Mouse (Mus musculus): ENCODE measurements at regions not wholly inside any gene's neighbourhood (a gene's known extent, or its start where the extent isn't known, plus 50 kb on each side); places are given as distances from the start of the nearest gene placed in this dataset.
A peak's percentile ranks its signal among the peaks of the same experiment; 100 is the strongest.
"Not testable (repeated sequence)": the region's sequence is repeated elsewhere in the genome, so short reads cannot be mapped to it uniquely, and the experiment has no call there.

DNA sequence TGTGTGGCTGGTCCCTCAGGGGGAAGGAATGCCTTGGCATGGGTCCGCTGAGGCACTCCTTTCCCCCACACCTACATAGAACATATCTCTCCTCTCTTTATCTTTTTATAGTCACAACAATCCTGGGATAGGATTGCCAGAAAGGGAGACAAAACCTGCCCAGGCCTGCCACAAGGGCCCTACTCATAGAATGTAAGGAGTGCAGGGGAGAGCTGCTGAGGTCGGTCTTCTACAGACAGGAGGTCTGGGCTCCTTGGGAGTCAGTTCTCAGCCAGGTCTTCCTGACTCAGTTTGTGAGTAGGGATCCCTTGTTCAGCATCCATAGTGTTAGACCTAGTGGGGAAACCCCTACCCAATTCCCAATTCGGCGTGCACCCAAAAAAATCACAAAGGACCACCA lies 70.8 kb upstream of the Cpsf6 start:
- WGBS (ENCODE audit: insufficient replicate concordance): 80% methylated on average over 4 of the region's 4 CpGs
- no peaks in the 10 kb centered on the region for H3K9me3 ChIP-seq (ENCODE audit: low read length)
- no peaks in the 10 kb centered on the region for H3K36me3 ChIP-seq (replicated peaks; ENCODE audit: insufficient read depth, low read length)
- peaks cover 7% of the 10 kb centered on the region; the same call in 1 of the 2 replicates for H3K4me1 ChIP-seq (ENCODE audit: insufficient read depth)
- H3K4me3 ChIP-seq (ENCODE audit: low read depth, low read length): no peak overlapping the region
- H3K4me2 ChIP-seq (ENCODE audit: low read depth, low read length): no peak overlapping the region
- ATAC-seq (no peak), DNase-seq (no peak)
- H3K9ac ChIP-seq (replicated peaks): no peak overlapping the region
- H3K27me3 ChIP-seq (ENCODE audit: insufficient read depth, low read length): no peaks in the 10 kb centered on the region
- TF ChIP-seq CTCF (IDR thresholded peaks at IDR 0.05; ENCODE audit: low read depth) (no peak), EP300 (IDR thresholded peaks at IDR 0.05; ENCODE audit: low read depth) (no peak)
- H3K27ac ChIP-seq (ENCODE audit: low read depth): no peak overlapping the region

DNA sequence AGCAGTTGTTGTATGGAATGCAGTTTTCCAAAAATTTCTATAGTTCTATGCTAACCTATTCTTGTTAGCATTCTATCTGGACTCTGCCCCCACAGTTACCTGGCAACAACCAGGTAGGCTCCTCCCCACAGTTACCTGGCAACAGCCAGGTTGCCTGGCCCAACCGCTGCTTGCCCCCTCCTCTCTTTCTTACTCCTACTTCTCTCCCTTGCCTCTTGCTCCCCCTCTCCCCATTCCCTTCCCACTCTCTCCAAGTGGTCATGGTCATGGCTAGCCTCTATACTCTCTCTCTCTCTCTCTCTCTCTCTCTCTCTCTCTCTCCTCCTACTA lies 70.4 kb upstream of the Cpsf6 start:
- H3K27ac ChIP-seq (ENCODE audit: low read depth): no peak overlapping the region
- DNase-seq (no peak), ATAC-seq (peak; percentile 40)
- H3K9me3 ChIP-seq (ENCODE audit: low read length): no peaks in the 10 kb centered on the region
- no peaks in the 10 kb centered on the region for H3K27me3 ChIP-seq (ENCODE audit: insufficient read depth, low read length)
- H3K4me2 ChIP-seq (ENCODE audit: low read depth, low read length): no peak overlapping the region
- 79% methylated on average over 1 of the region's 1 CpGs for WGBS (ENCODE audit: insufficient replicate concordance)
- no peak overlapping the region for H3K4me3 ChIP-seq (ENCODE audit: low read depth, low read length)
- H3K4me1 ChIP-seq (ENCODE audit: insufficient read depth): peaks cover 7% of the 10 kb centered on the region; the same call in 1 of the 2 replicates
- H3K9ac ChIP-seq (replicated peaks): no peak overlapping the region
- TF ChIP-seq EP300 (IDR thresholded peaks at IDR 0.05; ENCODE audit: low read depth) (no peak), CTCF (IDR thresholded peaks at IDR 0.05; ENCODE audit: low read depth) (no peak)
- no peaks in the 10 kb centered on the region for H3K36me3 ChIP-seq (replicated peaks; ENCODE audit: insufficient read depth, low read length)

DNA sequence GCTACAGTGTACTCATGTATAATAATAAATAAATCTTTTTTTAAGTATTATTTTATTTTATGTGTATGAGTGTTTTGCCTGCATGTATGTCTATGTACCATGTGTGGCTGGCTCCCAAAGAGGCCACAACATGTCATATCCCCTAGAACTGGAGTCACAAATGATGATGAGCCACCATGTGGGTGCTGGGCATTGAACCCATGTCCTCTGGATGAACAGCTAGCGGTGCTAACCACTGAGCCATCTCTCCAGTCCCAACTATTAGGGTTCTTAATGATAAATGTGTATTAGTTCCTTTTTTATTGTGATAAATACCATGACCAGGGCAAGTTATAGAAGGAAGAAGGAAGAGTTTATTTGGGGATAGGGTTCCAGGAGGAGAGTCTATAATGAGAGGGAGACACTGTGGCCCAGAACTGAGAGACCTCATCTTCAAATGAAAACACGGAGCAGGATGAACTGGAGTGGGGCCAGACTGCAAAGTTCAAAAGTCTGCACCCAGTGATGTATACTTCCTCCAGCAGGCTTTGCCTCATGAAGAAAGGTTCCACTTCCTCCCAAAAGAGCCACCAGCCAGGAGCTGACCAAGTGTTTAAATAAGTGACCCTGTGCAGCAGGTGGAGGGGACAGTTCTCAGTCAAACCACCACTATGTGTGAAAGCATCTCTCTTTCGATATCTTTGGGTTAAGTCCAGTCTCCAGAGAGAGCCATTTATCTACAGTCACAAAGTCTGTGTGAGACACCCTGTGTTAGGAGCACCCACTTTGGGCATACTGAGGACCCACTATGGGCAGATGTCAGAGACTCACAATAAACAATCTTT lies 69.8 kb upstream of the Cpsf6 start:
- peak; percentile 29 for DNase-seq
- peaks cover 7% of the 10 kb centered on the region; the same call in 1 of the 2 replicates for H3K4me1 ChIP-seq (ENCODE audit: insufficient read depth)
- peak; percentile 66 for ATAC-seq
- H3K9ac ChIP-seq (replicated peaks): no peak overlapping the region
- no peak overlapping the region for H3K4me3 ChIP-seq (ENCODE audit: low read depth, low read length)
- no peaks in the 10 kb centered on the region for H3K27me3 ChIP-seq (ENCODE audit: insufficient read depth, low read length)
- TF ChIP-seq CTCF (IDR thresholded peaks at IDR 0.05; ENCODE audit: low read depth): no peak
- no peak for TF ChIP-seq EP300 (IDR thresholded peaks at IDR 0.05; ENCODE audit: low read depth)
- H3K9me3 ChIP-seq (ENCODE audit: low read length): no peaks in the 10 kb centered on the region
- WGBS (ENCODE audit: insufficient replicate concordance): 51% methylated on average over 3 of the region's 3 CpGs
- H3K27ac ChIP-seq (ENCODE audit: low read depth): no peak overlapping the region
- no peak overlapping the region for H3K4me2 ChIP-seq (ENCODE audit: low read depth, low read length)
- H3K36me3 ChIP-seq (replicated peaks; ENCODE audit: insufficient read depth, low read length): no peaks in the 10 kb centered on the region

DNA sequence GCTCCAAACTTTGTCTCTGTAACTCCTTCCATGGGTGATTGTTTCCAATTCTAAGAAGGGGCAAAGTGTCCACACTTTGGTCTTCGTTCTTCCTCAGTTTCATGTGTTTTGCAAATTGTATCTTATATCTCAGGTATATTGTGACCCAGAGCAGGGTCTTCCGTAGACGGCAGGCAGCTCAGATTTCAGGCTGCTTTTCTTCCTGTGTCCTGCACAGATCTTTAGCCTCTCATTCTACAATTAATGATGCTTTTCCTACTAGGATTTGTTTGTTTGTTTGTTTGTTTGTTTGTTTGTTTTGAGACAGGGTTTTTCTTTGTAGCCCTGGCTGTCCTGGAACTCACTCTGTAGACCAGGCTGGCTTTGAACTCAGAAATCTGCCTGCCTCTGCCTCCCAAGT lies 69.0 kb upstream of the Cpsf6 start:
- not testable (repeated sequence) for H3K4me3 ChIP-seq (ENCODE audit: low read depth, low read length); H3K36me3 ChIP-seq (replicated peaks; ENCODE audit: insufficient read depth, low read length); H3K27me3 ChIP-seq (ENCODE audit: insufficient read depth, low read length); H3K9ac ChIP-seq (replicated peaks); H3K27ac ChIP-seq (ENCODE audit: low read depth); H3K9me3 ChIP-seq (ENCODE audit: low read length); H3K4me2 ChIP-seq (ENCODE audit: low read depth, low read length); DNase-seq; H3K4me1 ChIP-seq (ENCODE audit: insufficient read depth); ATAC-seq
- WGBS (ENCODE audit: insufficient replicate concordance): 91% methylated on average over 3 of the region's 3 CpGs

DNA sequence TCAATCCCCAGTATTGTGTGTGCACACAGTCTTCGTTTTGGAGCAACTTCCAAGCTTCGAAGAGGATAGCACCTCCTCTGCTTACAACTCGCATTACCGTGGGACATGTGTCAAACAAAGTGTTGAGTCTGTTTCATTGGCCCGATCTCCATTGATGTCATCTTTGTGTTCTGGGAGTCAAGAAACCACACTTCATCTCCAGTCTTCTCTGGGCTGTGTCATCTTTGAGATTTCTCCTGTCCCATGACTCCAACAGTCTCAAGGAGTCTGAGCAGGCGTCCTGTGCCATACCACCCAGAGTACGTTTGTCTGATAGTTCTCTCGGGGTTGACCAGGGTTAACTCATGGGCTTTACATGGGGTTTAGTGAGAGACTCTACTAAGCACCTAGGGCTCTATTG lies 67.8 kb upstream of the Cpsf6 start:
- no peak overlapping the region for H3K4me2 ChIP-seq (ENCODE audit: low read depth, low read length)
- H3K9ac ChIP-seq (replicated peaks): no peak overlapping the region
- 86% methylated on average over 8 of the region's 8 CpGs for WGBS (ENCODE audit: insufficient replicate concordance)
- H3K27ac ChIP-seq (ENCODE audit: low read depth): no peak overlapping the region
- H3K4me3 ChIP-seq (ENCODE audit: low read depth, low read length): no peak overlapping the region
- H3K27me3 ChIP-seq (ENCODE audit: insufficient read depth, low read length): no peaks in the 10 kb centered on the region
- DNase-seq: no peak
- H3K36me3 ChIP-seq (replicated peaks; ENCODE audit: insufficient read depth, low read length): no peaks in the 10 kb centered on the region
- H3K9me3 ChIP-seq (ENCODE audit: low read length): peaks cover 3% of the 10 kb centered on the region; the same call in 1 of the 2 replicates
- peaks cover 7% of the 10 kb centered on the region; the same call in 1 of the 2 replicates for H3K4me1 ChIP-seq (ENCODE audit: insufficient read depth)
- no peak for TF ChIP-seq EP300 (IDR thresholded peaks at IDR 0.05; ENCODE audit: low read depth)
- TF ChIP-seq CTCF (IDR thresholded peaks at IDR 0.05; ENCODE audit: low read depth): no peak
- no peak for ATAC-seq

DNA sequence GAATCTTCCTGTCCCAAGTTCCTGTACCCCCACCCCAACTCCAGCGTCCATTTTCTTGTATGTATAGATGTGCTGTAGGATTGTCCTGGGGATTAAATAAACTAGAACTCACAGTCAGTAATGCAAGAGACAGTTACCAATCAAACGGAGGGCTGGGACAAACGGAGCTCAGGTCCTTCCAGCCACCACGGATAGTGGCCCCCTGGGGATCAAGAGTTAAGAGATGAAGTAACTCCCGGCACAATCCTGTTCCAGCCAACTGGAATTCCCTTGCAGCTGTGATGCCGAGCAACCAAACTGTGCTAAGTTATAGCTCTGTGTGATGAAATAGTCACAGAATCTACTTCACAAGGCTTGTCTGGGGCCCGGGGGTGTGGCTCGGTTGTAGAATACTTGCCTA lies 67.4 kb upstream of the Cpsf6 start:
- 72% methylated on average over 8 of the region's 8 CpGs for WGBS (ENCODE audit: insufficient replicate concordance)
- TF ChIP-seq CTCF (IDR thresholded peaks at IDR 0.05; ENCODE audit: low read depth) (no peak), EP300 (IDR thresholded peaks at IDR 0.05; ENCODE audit: low read depth) (no peak)
- H3K4me1 ChIP-seq (ENCODE audit: insufficient read depth): peaks cover 5% of the 10 kb centered on the region; the same call in 1 of the 2 replicates
- H3K36me3 ChIP-seq (replicated peaks; ENCODE audit: insufficient read depth, low read length): no peaks in the 10 kb centered on the region
- H3K27me3 ChIP-seq (ENCODE audit: insufficient read depth, low read length): no peaks in the 10 kb centered on the region
- no peak for DNase-seq
- peaks cover 3% of the 10 kb centered on the region; the same call in 1 of the 2 replicates for H3K9me3 ChIP-seq (ENCODE audit: low read length)
- H3K9ac ChIP-seq (replicated peaks): no peak overlapping the region
- H3K4me3 ChIP-seq (ENCODE audit: low read depth, low read length): no peak overlapping the region
- H3K4me2 ChIP-seq (ENCODE audit: low read depth, low read length): no peak overlapping the region
- no peak for ATAC-seq
- H3K27ac ChIP-seq (ENCODE audit: low read depth): no peak overlapping the region
